Mouse (Mus musculus): ENCODE results near the gene Ephb2. TPM values are rescaled to one million over a fixed set of nuclear protein-coding genes. Genes with fewer than 3 reads are reported as not detected.

Ephb2 gene
- polyA plus RNA-seq, 1 experiment: 21.7 TPM

GRCm38 (mm10) chr4:136703351-136703750 is 132.4 kb downstream of the Ephb2 start:
- TF ChIP-seq CEBPB (IDR thresholded peaks at IDR 0.05; ENCODE audit: insufficient read depth, poor library complexity, severe bottlenecking): no peak
- no peak for TF ChIP-seq SRF (IDR thresholded peaks at IDR 0.05; ENCODE audit: control insufficient read depth, insufficient read length, low read depth)
- no peak for TF ChIP-seq E2F4 (IDR thresholded peaks at IDR 0.05; ENCODE audit: insufficient read depth)
- no peak for TF ChIP-seq MYOG (IDR thresholded peaks at IDR 0.05; ENCODE audit: control insufficient read depth in 1 of 3, insufficient read depth in 1 of 3, insufficient read length in 2 of 3, low read depth in 2 of 3)
- no peak for TF ChIP-seq POLR2A (IDR thresholded peaks at IDR 0.05; ENCODE audit: insufficient read length, low read depth)
- no peak for TF ChIP-seq POLR2AphosphoS2 (IDR thresholded peaks at IDR 0.05; ENCODE audit: insufficient read length, low read depth)
- TF ChIP-seq TCF12 (IDR thresholded peaks at IDR 0.05; ENCODE audit: insufficient read depth, poor library complexity, severe bottlenecking): no peak
- no peak for TF ChIP-seq REST (IDR thresholded peaks at IDR 0.05; ENCODE audit: insufficient read depth, insufficient read length)
- no peak for TF ChIP-seq TCF3 (IDR thresholded peaks at IDR 0.05; ENCODE audit: insufficient read length, low read depth)
- no peak for TF ChIP-seq MYOD1 (IDR thresholded peaks at IDR 0.05; ENCODE audit: control insufficient read depth in 1 of 3, insufficient read length in 2 of 3, low read depth in 2 of 3)
- TF ChIP-seq MAX (IDR thresholded peaks at IDR 0.05; ENCODE audit: low read depth): no peak
- no peak for TF ChIP-seq USF1 (IDR thresholded peaks at IDR 0.05; ENCODE audit: low read depth)
- Histone ChIP-seq H3ac (ENCODE audit: control insufficient read depth, insufficient read length) (no peak overlapping the region), H3K36me3 (ENCODE audit: control insufficient read depth, insufficient read depth) (no peaks in the 10 kb centered on the region), H3K4me3 (no peak overlapping the region), H3K27me3 (ENCODE audit: control insufficient read depth, insufficient read depth, insufficient read length) (no peaks in the 10 kb centered on the region), H3K4me2 (ENCODE audit: low read depth) (no peak overlapping the region), H3K79me2 (ENCODE audit: control insufficient read depth, insufficient read depth) (no peaks in the 10 kb centered on the region)

- no peak overlapping the region for H3ac ChIP-seq (ENCODE audit: control insufficient read depth, insufficient read length)
- no peak for TF ChIP-seq REST (IDR thresholded peaks at IDR 0.05; ENCODE audit: insufficient read depth, insufficient read length)
- no peak for TF ChIP-seq MYOD1 (IDR thresholded peaks at IDR 0.05; ENCODE audit: control insufficient read depth in 1 of 3, insufficient read length in 2 of 3, low read depth in 2 of 3)
- TF ChIP-seq CEBPB (IDR thresholded peaks at IDR 0.05; ENCODE audit: insufficient read depth, poor library complexity, severe bottlenecking): no peak
- TF ChIP-seq TCF3 (IDR thresholded peaks at IDR 0.05; ENCODE audit: insufficient read length, low read depth): no peak
- TF ChIP-seq TCF12 (IDR thresholded peaks at IDR 0.05; ENCODE audit: insufficient read depth, poor library complexity, severe bottlenecking): no peak
- no peak for TF ChIP-seq E2F4 (IDR thresholded peaks at IDR 0.05; ENCODE audit: insufficient read depth)
- no peak for TF ChIP-seq MYOG (IDR thresholded peaks at IDR 0.05; ENCODE audit: control insufficient read depth in 1 of 3, insufficient read depth in 1 of 3, insufficient read length in 2 of 3, low read depth in 2 of 3)
- TF ChIP-seq USF1 (IDR thresholded peaks at IDR 0.05; ENCODE audit: low read depth): no peak
- no peak for TF ChIP-seq POLR2A (IDR thresholded peaks at IDR 0.05; ENCODE audit: insufficient read length, low read depth)
- TF ChIP-seq SRF (IDR thresholded peaks at IDR 0.05; ENCODE audit: control insufficient read depth, insufficient read length, low read depth): no peak
- no peak for TF ChIP-seq MAX (IDR thresholded peaks at IDR 0.05; ENCODE audit: low read depth)
- TF ChIP-seq POLR2AphosphoS2 (IDR thresholded peaks at IDR 0.05; ENCODE audit: insufficient read length, low read depth): no peak
- no peak overlapping the region for H3K4me3 ChIP-seq
- no peaks in the 10 kb centered on the region for H3K27me3 ChIP-seq (ENCODE audit: control insufficient read depth, insufficient read depth, insufficient read length)
- H3K36me3 ChIP-seq (ENCODE audit: control insufficient read depth, insufficient read depth): no peaks in the 10 kb centered on the region
- no peaks in the 10 kb centered on the region for H3K79me2 ChIP-seq (ENCODE audit: control insufficient read depth, insufficient read depth)
- H3K4me2 ChIP-seq (ENCODE audit: low read depth): no peak overlapping the region
Measured at GRCm38 (mm10) chr4:136702456-136702855, 133.3 kb downstream of the Ephb2 start.

- H3K36me3 ChIP-seq (ENCODE audit: control insufficient read depth, insufficient read depth): no peaks in the 10 kb centered on the region
- no peak for TF ChIP-seq TCF12 (IDR thresholded peaks at IDR 0.05; ENCODE audit: insufficient read depth, poor library complexity, severe bottlenecking)
- H3K4me2 ChIP-seq (ENCODE audit: low read depth): no peak overlapping the region
- H3ac ChIP-seq (ENCODE audit: control insufficient read depth, insufficient read length): no peak overlapping the region
- H3K79me2 ChIP-seq (ENCODE audit: control insufficient read depth, insufficient read depth): no peaks in the 10 kb centered on the region
- no peaks in the 10 kb centered on the region for H3K27me3 ChIP-seq (ENCODE audit: control insufficient read depth, insufficient read depth, insufficient read length)
- no peak overlapping the region for H3K4me3 ChIP-seq
Measured at GRCm38 (mm10) chr4:136701236-136701635, 134.6 kb downstream of the Ephb2 start.

- Histone ChIP-seq H3K79me2 (ENCODE audit: control insufficient read depth, insufficient read depth) (no peaks in the 10 kb centered on the region), H3ac (ENCODE audit: control insufficient read depth, insufficient read length) (no peak overlapping the region), H3K36me3 (ENCODE audit: control insufficient read depth, insufficient read depth) (no peaks in the 10 kb centered on the region), H3K27me3 (ENCODE audit: control insufficient read depth, insufficient read depth, insufficient read length) (no peaks in the 10 kb centered on the region), H3K4me2 (ENCODE audit: low read depth) (no peak overlapping the region), H3K4me3 (no peak overlapping the region)
- TF ChIP-seq POLR2A (IDR thresholded peaks at IDR 0.05; ENCODE audit: insufficient read length, low read depth): no peak
- no peak for TF ChIP-seq REST (IDR thresholded peaks at IDR 0.05; ENCODE audit: insufficient read depth, insufficient read length)
- TF ChIP-seq TCF3 (IDR thresholded peaks at IDR 0.05; ENCODE audit: insufficient read length, low read depth): no peak
- no peak for TF ChIP-seq MYOD1 (IDR thresholded peaks at IDR 0.05; ENCODE audit: control insufficient read depth in 1 of 3, insufficient read length in 2 of 3, low read depth in 2 of 3)
- TF ChIP-seq MYOG (IDR thresholded peaks at IDR 0.05; ENCODE audit: control insufficient read depth in 1 of 3, insufficient read depth in 1 of 3, insufficient read length in 2 of 3, low read depth in 2 of 3): no peak
- no peak for TF ChIP-seq CEBPB (IDR thresholded peaks at IDR 0.05; ENCODE audit: insufficient read depth, poor library complexity, severe bottlenecking)
- no peak for TF ChIP-seq USF1 (IDR thresholded peaks at IDR 0.05; ENCODE audit: low read depth)
- TF ChIP-seq MAX (IDR thresholded peaks at IDR 0.05; ENCODE audit: low read depth): no peak
- TF ChIP-seq POLR2AphosphoS2 (IDR thresholded peaks at IDR 0.05; ENCODE audit: insufficient read length, low read depth): no peak
- TF ChIP-seq SRF (IDR thresholded peaks at IDR 0.05; ENCODE audit: control insufficient read depth, insufficient read length, low read depth): no peak
- TF ChIP-seq TCF12 (IDR thresholded peaks at IDR 0.05; ENCODE audit: insufficient read depth, poor library complexity, severe bottlenecking): no peak
- no peak for TF ChIP-seq E2F4 (IDR thresholded peaks at IDR 0.05; ENCODE audit: insufficient read depth)
Measured at GRCm38 (mm10) chr4:136699084-136699450, 136.7 kb downstream of the Ephb2 start.

- Histone ChIP-seq H3K4me3 (no peak overlapping the region), H3K36me3 (ENCODE audit: control insufficient read depth, insufficient read depth) (no peaks in the 10 kb centered on the region), H3K27me3 (ENCODE audit: control insufficient read depth, insufficient read depth, insufficient read length) (no peaks in the 10 kb centered on the region), H3K79me2 (ENCODE audit: control insufficient read depth, insufficient read depth) (no peaks in the 10 kb centered on the region), H3K4me2 (ENCODE audit: low read depth) (no peak overlapping the region), H3ac (ENCODE audit: control insufficient read depth, insufficient read length) (no peak overlapping the region)
- no peak for TF ChIP-seq POLR2AphosphoS2 (IDR thresholded peaks at IDR 0.05; ENCODE audit: insufficient read length, low read depth)
- no peak for TF ChIP-seq SRF (IDR thresholded peaks at IDR 0.05; ENCODE audit: control insufficient read depth, insufficient read length, low read depth)
- no peak for TF ChIP-seq USF1 (IDR thresholded peaks at IDR 0.05; ENCODE audit: low read depth)
- no peak for TF ChIP-seq POLR2A (IDR thresholded peaks at IDR 0.05; ENCODE audit: insufficient read length, low read depth)
- TF ChIP-seq REST (IDR thresholded peaks at IDR 0.05; ENCODE audit: insufficient read depth, insufficient read length): no peak
- TF ChIP-seq MYOD1 (IDR thresholded peaks at IDR 0.05; ENCODE audit: control insufficient read depth in 1 of 3, insufficient read length in 2 of 3, low read depth in 2 of 3): peak in 2 of 3 experiments; percentile 74 to 76
- TF ChIP-seq CEBPB (IDR thresholded peaks at IDR 0.05; ENCODE audit: insufficient read depth, poor library complexity, severe bottlenecking): no peak
- no peak for TF ChIP-seq TCF3 (IDR thresholded peaks at IDR 0.05; ENCODE audit: insufficient read length, low read depth)
- peak in 2 of 3 experiments; percentile 64 to 79 for TF ChIP-seq MYOG (IDR thresholded peaks at IDR 0.05; ENCODE audit: control insufficient read depth in 1 of 3, insufficient read depth in 1 of 3, insufficient read length in 2 of 3, low read depth in 2 of 3)
- no peak for TF ChIP-seq E2F4 (IDR thresholded peaks at IDR 0.05; ENCODE audit: insufficient read depth)
- TF ChIP-seq MAX (IDR thresholded peaks at IDR 0.05; ENCODE audit: low read depth): no peak
Measured at GRCm38 (mm10) chr4:136698404-136699083, 137.2 kb downstream of the Ephb2 start.

Measured in myocyte (in vitro differentiated cells).